Mouse (Mus musculus) brain, embryonic 14.5 days (tissue): Measurements from ENCODE around the gene Gm10300.

Source experiments
- CTCF ChIP-seq: fragments of 200-500 bp; IDR thresholded peaks from 2 replicates; pipeline ENCODE4 v1.5.1; 2012; ENCODE audit warnings: inconsistent platforms, mild to moderate bottlenecking, moderate library complexity, borderline replicate concordance; ENCODE audit not compliant: insufficient read depth, insufficient read length; ENCODE audit errors: extremely low read depth
- POLR2A ChIP-seq: fragments of 200-500 bp; IDR thresholded peaks from 2 replicates; pipeline ENCODE4 v1.6.1; 2012; ENCODE audit warnings: mild to moderate bottlenecking, inconsistent platforms, borderline replicate concordance; ENCODE audit not compliant: poor library complexity, insufficient read depth, insufficient read length, severe bottlenecking; ENCODE audit errors: extremely low read depth

DNA sequence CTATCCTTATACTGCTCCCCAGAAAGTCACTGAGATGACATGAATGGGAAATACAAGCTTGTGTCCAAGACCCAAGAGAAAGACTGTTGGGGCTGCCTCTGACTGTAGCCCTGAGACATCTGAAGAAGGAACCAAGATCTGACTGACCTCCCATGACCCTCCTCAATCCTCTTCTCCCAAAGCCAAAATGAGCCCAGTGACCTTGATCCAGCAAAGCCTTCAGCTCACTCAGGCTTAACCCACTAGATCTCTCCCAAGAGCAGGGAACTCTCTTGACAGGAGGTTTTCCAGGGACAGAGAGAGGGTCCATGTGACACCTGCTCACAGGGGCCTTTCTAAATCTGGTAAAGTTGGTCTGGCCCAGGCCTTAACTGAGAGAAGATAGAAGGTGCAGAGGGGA, 17.2 kb upstream of the Gm10300 start:
- no peak for TF ChIP-seq CTCF
- no peak for TF ChIP-seq POLR2A
